Mouse (Mus musculus) v-Abl transformed pro-B cells (cell line): Measurements from ENCODE around the gene Tacc2.

Experiments
- in situ Hi-C, 2 experiments: fragments of 400-800 bp; cut with MboI; formaldehyde crosslinking; loops; one replicate each; pipeline ENCODE4 v1.15.1; 2025; ENCODE audit not compliant: unreplicated experiment in 2 of 2

Tacc2 gene

GRCm38 (mm10) chr7:130673169-130674033 is 96.2 kb downstream of the Tacc2 start:
- in situ Hi-C loops, result no loop called here

DNA sequence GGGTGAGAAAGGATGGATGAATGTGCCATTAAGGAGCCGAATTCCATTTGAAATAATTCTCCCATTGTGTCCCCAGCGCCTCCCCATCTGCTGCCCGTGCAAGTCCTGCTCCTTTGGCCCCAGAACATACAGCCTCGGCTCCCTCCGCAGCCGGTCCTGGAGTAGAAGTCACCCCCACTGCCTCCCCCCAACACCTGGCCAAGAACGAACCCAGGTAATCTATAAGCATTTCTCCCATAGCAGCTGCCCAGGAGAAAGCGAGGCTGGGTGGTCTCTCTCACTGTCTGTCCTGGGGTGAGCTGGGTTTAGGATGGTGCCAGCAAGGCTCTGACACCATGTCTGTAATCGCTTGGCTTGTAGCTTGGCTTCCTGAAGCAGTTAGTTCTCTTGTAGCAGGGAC is 97.3 kb downstream of the Tacc2 start:
- in situ Hi-C loops, result no loop called here

- in situ Hi-C loops, result no loop called here
Measured at GRCm38 (mm10) chr7:130676885-130677540, 99.8 kb downstream of the Tacc2 start.

DNA sequence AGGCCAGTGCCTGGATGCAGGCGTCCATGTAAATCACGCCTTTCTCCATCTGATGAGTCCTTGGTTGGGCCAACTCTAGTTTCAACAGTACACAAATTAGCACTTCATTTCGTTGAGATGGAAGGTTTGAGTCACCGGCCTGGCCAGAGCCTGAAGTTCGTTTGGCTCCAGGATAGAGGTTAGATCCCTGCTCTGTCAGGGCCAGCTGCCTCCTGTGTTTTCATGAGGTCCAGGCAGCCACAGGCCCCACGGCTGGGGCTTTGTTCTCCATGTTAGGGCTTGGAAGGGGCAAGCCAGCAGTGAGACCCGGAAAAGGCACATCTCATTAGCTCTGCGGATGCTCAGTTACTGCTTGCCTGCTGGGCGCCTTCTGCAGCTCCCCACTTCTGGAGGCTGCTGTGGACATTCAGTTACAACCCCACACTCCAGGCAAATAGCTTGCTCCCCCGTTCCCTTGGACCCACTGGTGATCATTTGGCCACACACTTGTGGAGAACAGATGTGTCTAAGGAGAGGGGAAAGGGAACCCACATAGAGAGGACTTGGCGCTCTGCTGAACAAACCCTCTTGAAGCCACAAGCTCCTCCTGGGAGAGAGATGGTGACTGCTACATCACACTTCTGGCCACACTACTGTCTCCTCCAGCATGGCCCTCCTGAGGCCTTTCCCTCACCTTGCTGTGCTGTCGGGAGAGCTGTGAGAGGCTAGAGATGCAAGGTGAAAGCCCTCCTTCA is 100.5 kb downstream of the Tacc2 start:
- in situ Hi-C loops, result no loop called here

GRCm38 (mm10) chr7:130678414-130678813 is 101.2 kb downstream of the Tacc2 start:
- in situ Hi-C loops, result no loop called here

- in situ Hi-C loops, result no loop called here
Measured at GRCm38 (mm10) chr7:130681798-130682197, 104.6 kb downstream of the Tacc2 start.

DNA sequence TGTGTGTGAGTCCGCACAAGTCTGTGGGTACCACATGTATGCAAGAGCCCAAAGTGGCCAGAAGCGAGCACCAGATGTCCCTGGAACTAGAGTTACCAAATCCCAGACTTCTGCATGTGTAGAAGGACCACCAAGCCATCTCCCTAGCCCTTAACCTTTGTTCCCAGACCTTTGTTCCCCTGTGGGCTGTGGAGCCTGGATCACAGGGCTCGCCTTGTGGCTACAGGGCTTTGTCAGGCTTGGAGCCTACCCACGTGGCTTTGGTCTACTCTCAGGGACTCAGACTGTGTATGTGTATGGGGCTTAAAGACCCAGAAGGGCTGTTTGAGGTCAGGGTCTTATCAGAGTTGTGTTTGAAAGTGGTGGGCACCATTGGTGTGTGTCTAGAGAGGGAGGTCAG is 111.4 kb downstream of the Tacc2 start:
- in situ Hi-C loops, result no loop called here

GRCm38 (mm10) chr7:130690869-130691268 is 113.6 kb downstream of the Tacc2 start:
- in situ Hi-C loops, result no loop called here

- in situ Hi-C loops, result no loop called here
Measured at GRCm38 (mm10) chr7:130691931-130692330, 114.7 kb downstream of the Tacc2 start.

DNA sequence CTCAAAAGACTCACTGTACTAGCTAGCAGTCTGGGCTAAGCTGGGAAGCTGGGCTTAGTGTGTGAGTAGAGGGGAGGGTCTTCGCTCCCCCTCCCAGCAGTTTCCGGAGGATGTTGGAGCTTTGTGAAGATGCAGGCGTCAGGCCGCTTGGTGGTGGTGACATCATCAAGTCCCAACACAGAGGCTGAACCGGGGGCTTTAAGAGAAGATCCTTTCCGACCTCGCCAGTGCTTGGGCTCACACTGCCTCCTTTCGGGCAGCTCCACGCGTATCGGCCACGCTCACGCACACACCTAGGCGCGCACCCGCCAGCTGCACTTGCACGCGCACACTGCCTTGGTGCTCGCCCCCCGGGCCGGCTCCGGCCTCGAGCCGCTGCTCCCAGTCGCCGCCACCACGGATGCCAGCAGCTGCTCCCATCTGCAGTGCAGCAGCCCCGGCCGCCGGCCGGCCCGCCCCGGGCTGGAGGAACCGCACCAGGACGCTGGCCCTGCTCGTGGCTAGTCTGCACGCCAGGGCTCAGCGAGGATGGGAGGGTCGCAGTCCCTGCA is 115.2 kb downstream of the Tacc2 start:
- in situ Hi-C loops, result no loop called here

- in situ Hi-C loops, result no loop called here
Measured at GRCm38 (mm10) chr7:130692943-130693799, 115.9 kb downstream of the Tacc2 start.

DNA sequence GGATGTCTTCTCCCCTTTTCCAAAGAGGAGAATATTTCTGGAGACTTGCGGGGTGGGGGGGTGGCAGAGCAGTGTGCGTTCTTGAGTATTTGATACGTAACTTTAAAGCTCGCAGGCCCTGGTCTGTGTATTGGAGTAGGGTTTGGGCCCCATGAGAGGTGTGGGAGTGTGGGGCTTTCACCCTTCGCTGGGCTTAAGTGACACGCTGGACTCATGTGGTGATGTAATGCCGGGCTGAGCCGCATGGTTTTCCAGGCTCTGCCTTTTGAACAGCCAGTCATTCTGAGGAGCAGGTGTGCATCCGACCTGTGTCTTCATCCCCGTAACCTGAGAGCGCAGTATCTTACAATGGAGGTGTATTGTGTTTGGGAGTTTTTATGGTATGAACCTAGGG is 116.6 kb downstream of the Tacc2 start:
- in situ Hi-C loops, result no loop called here

GRCm38 (mm10) chr7:130695669-130696338 is 118.6 kb downstream of the Tacc2 start:
- in situ Hi-C loops, result no loop called here

GRCm38 (mm10) chr7:130696347-130697234 is 119.4 kb downstream of the Tacc2 start:
- in situ Hi-C loops, result no loop called here

GRCm38 (mm10) chr7:130698480-130698879 is 121.2 kb downstream of the Tacc2 start:
- in situ Hi-C loops, result no loop called here

DNA sequence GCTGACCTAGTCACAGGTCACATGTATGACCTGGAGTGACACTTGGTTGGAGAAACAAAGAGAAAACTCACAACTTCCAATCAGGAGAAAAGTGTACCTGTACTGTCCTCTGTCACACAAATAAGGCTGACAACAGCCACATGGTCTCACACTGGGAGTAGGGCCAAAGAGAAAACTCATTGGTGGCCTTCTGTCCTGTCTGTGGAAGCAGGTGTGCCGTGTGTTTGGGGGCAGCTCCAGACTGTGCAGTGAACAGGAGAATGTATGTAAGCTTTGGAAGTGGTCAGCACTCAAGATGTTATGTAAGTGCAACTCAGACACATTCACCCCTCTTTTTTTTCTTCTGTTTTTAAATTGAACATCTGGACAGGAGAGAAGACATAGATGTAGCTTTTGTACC is 124.1 kb downstream of the Tacc2 start:
- in situ Hi-C loops, result no loop called here

- in situ Hi-C loops, result no loop called here
Measured at GRCm38 (mm10) chr7:130705230-130705629, 128.0 kb downstream of the Tacc2 start.

DNA sequence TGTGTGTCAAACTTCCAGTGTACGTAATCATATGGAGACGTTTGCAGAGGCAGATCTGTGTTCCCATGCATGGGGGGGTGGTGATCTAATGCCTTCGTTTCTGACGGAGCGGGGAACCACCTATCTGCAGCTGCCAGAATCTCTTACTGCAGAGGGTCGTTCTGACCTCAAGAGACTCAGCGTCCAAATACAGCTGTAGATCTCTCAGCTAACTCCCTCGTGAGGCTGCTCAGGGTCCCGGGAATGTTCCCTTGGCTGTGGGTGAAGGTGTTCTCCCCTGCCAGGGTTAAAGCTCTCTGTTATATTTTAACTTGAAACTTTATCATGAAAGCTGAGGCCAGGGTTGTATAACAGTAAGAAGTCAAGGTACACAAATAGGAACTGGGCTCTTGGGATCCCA is 131.7 kb downstream of the Tacc2 start:
- in situ Hi-C loops, result no loop called here
